Mouse (Mus musculus) erythroblast, embryonic 14.5 days (primary cell): Measurements from ENCODE around the gene Pdxdc1.

Experiments used
- GATA1 ChIP-seq: IDR thresholded peaks from 2 replicates; pipeline ENCODE4 v1.6.1; 2012; ENCODE audit warnings: low read length, inconsistent platforms, mixed read lengths
- TAL1 ChIP-seq: IDR thresholded peaks from 3 replicates; pipeline ENCODE4 v1.6.1; 2012; ENCODE audit warnings: low read length, inconsistent platforms, mixed read lengths

- TF ChIP-seq TAL1 (no peak), GATA1 (no peak)
These were observed 41.8 kb upstream of the Pdxdc1 start for GRCm38 (mm10) chr16:13944752-13945151.
